9 mouse cellular contexts compared by ENCODE assay signal in the genomic region with DNA sequence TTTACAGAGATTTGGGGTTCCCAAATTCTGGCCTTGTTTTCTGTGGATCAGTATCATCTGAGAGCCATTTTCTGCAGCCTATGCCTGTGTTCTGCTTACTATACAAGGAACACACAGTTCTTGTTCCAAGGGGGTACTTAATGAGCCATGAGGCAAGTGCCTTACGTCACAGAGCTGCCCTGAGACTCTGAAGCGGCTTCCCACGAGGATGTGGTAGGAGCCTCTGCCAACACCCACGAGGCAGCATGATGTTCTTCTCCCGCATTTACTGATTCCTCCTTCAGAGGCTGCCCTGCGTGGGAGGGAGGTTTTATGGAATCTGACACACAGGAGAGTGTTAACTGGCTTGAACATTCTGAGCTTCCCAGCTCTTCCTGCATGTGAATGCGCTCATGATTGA.
DNase-seq lines count a peak whose midpoint lies in the region; ATAC-seq and TF ChIP-seq lines count a peak whose summit lies in the region.
"Had no signal": no experiment of that assay in that cellular context is flagged by ENCODE, and none has a peak within 500 bp of the region (broad histone marks: within the 10 kb centered on the region; RNA-seq: fewer than 3 reads in every experiment).

No protein-coding gene starts in this region.

- ATAC-seq in forebrain, postnatal 0 days = peak; percentile 58
- no peak; the same call in 1 of the 2 replicates for ATAC-seq in forebrain, embryonic 16.5 days

- no peaks in the 10 kb centered on the region for H3K4me1 ChIP-seq in forebrain, postnatal 0 days (ENCODE audit: insufficient read depth)
- H3K4me1 ChIP-seq in forebrain, embryonic 16.5 days (replicated peaks; ENCODE audit: control insufficient read depth, insufficient read depth, low read length) = no peaks in the 10 kb centered on the region

- no peaks in the 10 kb centered on the region for H3K27me3 ChIP-seq in forebrain, postnatal 0 days (ENCODE audit: insufficient read depth, low read length)
- H3K27me3 ChIP-seq in forebrain, embryonic 16.5 days (replicated peaks; ENCODE audit: control insufficient read depth, insufficient read depth, low read length) = no peaks in the 10 kb centered on the region
- H3K27me3 ChIP-seq: CH12.LX had no signal

- no peak for TF ChIP-seq CTCF in forebrain, postnatal 0 days (IDR thresholded peaks at IDR 0.05; ENCODE audit: low read depth)

- no peak overlapping the region for H3K4me2 ChIP-seq in forebrain, postnatal 0 days (ENCODE audit: low read depth)
- H3K4me2 ChIP-seq in forebrain, embryonic 16.5 days (ENCODE audit: low read length) = no peak overlapping the region

- peak; percentile 9 for DNase-seq in forebrain, postnatal 0 days
- peak; percentile 20 for DNase-seq in urinary bladder, postnatal 14 days (ENCODE audit: low spot score)
- no peak for DNase-seq in urinary bladder, postnatal 10 days (ENCODE audit: low spot score)
- DNase-seq in left cerebral cortex, adult 11 months (ENCODE audit: low spot score) = peak; percentile 29
- DNase-seq in embryo, embryonic 10.5 days (ENCODE audit: low spot score) = no peak
- no peak for DNase-seq in MN1 (ENCODE audit: low spot score)
- no peak for DNase-seq in spleen, postnatal 14 days (ENCODE audit: low spot score in 2 of 2)

- 47% methylated on average over 7 of the region's 7 CpGs for WGBS in forebrain, postnatal 0 days
- 48% methylated on average over 7 of the region's 7 CpGs for WGBS in forebrain, embryonic 16.5 days

- no peak overlapping the region for H3K27ac ChIP-seq in forebrain, postnatal 0 days (ENCODE audit: low read depth, low read length)
- no peak overlapping the region for H3K27ac ChIP-seq in forebrain, embryonic 16.5 days (ENCODE audit: low read length)

- H3K9me3 ChIP-seq in forebrain, postnatal 0 days (ENCODE audit: low read length) = no peaks in the 10 kb centered on the region
- no peaks in the 10 kb centered on the region for H3K9me3 ChIP-seq in forebrain, embryonic 16.5 days (ENCODE audit: control insufficient read depth, low read length)

- no peak overlapping the region for H3K9ac ChIP-seq in forebrain, postnatal 0 days
- no peak overlapping the region for H3K9ac ChIP-seq in forebrain, embryonic 16.5 days (replicated peaks; ENCODE audit: low read depth, low read length)

- H3K4me3 ChIP-seq in forebrain, postnatal 0 days (ENCODE audit: low read depth, low read length) = no peak overlapping the region
- no peak overlapping the region for H3K4me3 ChIP-seq in forebrain, embryonic 16.5 days (replicated peaks; ENCODE audit: low read length)

- no peaks in the 10 kb centered on the region for H3K36me3 ChIP-seq in forebrain, postnatal 0 days (ENCODE audit: insufficient read depth)
- H3K36me3 ChIP-seq in forebrain, embryonic 16.5 days (ENCODE audit: control insufficient read depth, insufficient read depth) = no peaks in the 10 kb centered on the region

Comparison
In these comparisons a context has a peak if more than half of its experiments do, and no peak if none do; other contexts are left out.
1. DNase-seq: peak in forebrain, postnatal 0 days (single experiment), urinary bladder, postnatal 14 days (single experiment) and left cerebral cortex, adult 11 months (single experiment); none in urinary bladder, postnatal 10 days (single experiment), embryo, embryonic 10.5 days (single experiment), MN1 (single experiment) and spleen, postnatal 14 days (0 of 2).